Mouse (Mus musculus): ENCODE data around the gene Tpst2. TPM values are rescaled to one million over a fixed set of nuclear protein-coding genes. Genes with fewer than 3 reads are reported as not detected.

Tpst2 gene
- total and polyA plus RNA-seq, 3 experiments: 154 to 322 (median 270) TPM

- no peak for DNase-seq
Measured at GRCm38 (mm10) chr5:112329805-112330564, 53.5 kb downstream of the Tpst2 start.

- peak; percentile 72 for DNase-seq
Measured at GRCm38 (mm10) chr5:112335473-112335872, 59.0 kb downstream of the Tpst2 start.

- DNase-seq: no peak
Measured at GRCm38 (mm10) chr5:112337004-112337403, 60.5 kb downstream of the Tpst2 start.

GRCm38 (mm10) chr5:112339215-112339614 is 62.7 kb downstream of the Tpst2 start:
- DNase-seq: no peak

- peak; percentile 91 for DNase-seq
Measured at GRCm38 (mm10) chr5:112342463-112343204, 66.1 kb downstream of the Tpst2 start, which contains the start of the genes Srrd and Hps4. Srrd (minus strand) TSS chr5:112343040. Hps4 (plus strand) TSS chr5:112343083.

GRCm38 (mm10) chr5:112343205-112343595 is 66.7 kb downstream of the Tpst2 start:
- no peak for DNase-seq

GRCm38 (mm10) chr5:112344092-112344960 is 67.8 kb downstream of the Tpst2 start:
- DNase-seq: no peak

- DNase-seq: no peak
Measured at GRCm38 (mm10) chr5:112346211-112346965, 69.9 kb downstream of the Tpst2 start.

- no peak for DNase-seq
Measured at GRCm38 (mm10) chr5:112349169-112349568, 72.7 kb downstream of the Tpst2 start.

GRCm38 (mm10) chr5:112355493-112355892 is 79.0 kb downstream of the Tpst2 start:
- no peak for DNase-seq

- DNase-seq: no peak
Measured at GRCm38 (mm10) chr5:112355910-112356309, 79.4 kb downstream of the Tpst2 start, which contains the start of gene Gm6583. Gm6583 (minus strand) TSS chr5:112356033.

- peak; percentile 25 for DNase-seq
Measured at GRCm38 (mm10) chr5:112356322-112356721, 79.8 kb downstream of the Tpst2 start.

- no peak for DNase-seq
Measured at GRCm38 (mm10) chr5:112359520-112359919, 83.0 kb downstream of the Tpst2 start.

- DNase-seq: no peak
Measured at GRCm38 (mm10) chr5:112360077-112360476, 83.6 kb downstream of the Tpst2 start.

GRCm38 (mm10) chr5:112364184-112364797 is 87.8 kb downstream of the Tpst2 start:
- DNase-seq: no peak

Other genes starting within 250 kb of the Tpst2 start
- gene Cryba4, start 24.2 kb upstream of the Tpst2 start, total RNA-seq (2021): 10 to 100 TPM; 70.5 to 74.9 TPM
- 58.4 and 91.5 TPM in 2 replicates for gene Cryba4, start 24.2 kb upstream of the Tpst2 start, polyA plus RNA-seq (2012; rRNA removed)
- 1 to 10 TPM; 2.9 to 3.2 TPM for gene Crybb1, start 20.9 kb upstream of the Tpst2 start, total RNA-seq (2021)
- gene Crybb1, start 20.9 kb upstream of the Tpst2 start, polyA plus RNA-seq (2012; rRNA removed): 5.3 and 6.7 TPM in 2 replicates
- 10 to 100 TPM; 30.3 to 38.7 TPM for gene Tfip11, start 49.7 kb downstream of the Tpst2 start, total RNA-seq (2021)
- gene Tfip11, start 49.7 kb downstream of the Tpst2 start, polyA plus RNA-seq (2012; rRNA removed): 36.6 and 38.1 TPM in 2 replicates
- gene Srrd, start 66.3 kb downstream of the Tpst2 start, total RNA-seq (2021): 10 to 100 TPM; 20.1 to 68.5 TPM
- gene Srrd, start 66.3 kb downstream of the Tpst2 start, polyA plus RNA-seq (2012; rRNA removed): 43.2 and 47.4 TPM in 2 replicates
- gene Hps4, start 66.4 kb downstream of the Tpst2 start, total RNA-seq (2021): 10 to 100 TPM; 19.9 to 61.1 TPM
- gene Hps4, start 66.4 kb downstream of the Tpst2 start, polyA plus RNA-seq (2012; rRNA removed): 62.7 and 64.6 TPM in 2 replicates
- under 1 TPM in 1 of 2 experiments, not detected in 1; 0.14 TPM for gene Gm6583, start 79.3 kb downstream of the Tpst2 start, total RNA-seq (2021)
- not detected in 2 replicates for gene Gm6583, start 79.3 kb downstream of the Tpst2 start, polyA plus RNA-seq (2012; rRNA removed)
- gene Asphd2, start 118.2 kb downstream of the Tpst2 start, total RNA-seq (2021): 1 to 10 TPM; 2.1 to 6.5 TPM
- 2.1 and 5.1 TPM in 2 replicates for gene Asphd2, start 118.2 kb downstream of the Tpst2 start, polyA plus RNA-seq (2012; rRNA removed)
- not detected for gene Gm6588, start 172.7 kb downstream of the Tpst2 start, total RNA-seq (2021)
- gene Gm6588, start 172.7 kb downstream of the Tpst2 start, polyA plus RNA-seq (2012; rRNA removed): not detected in 2 replicates

All from adrenal gland, adult 2 months (tissue).